In the genomic region with DNA sequence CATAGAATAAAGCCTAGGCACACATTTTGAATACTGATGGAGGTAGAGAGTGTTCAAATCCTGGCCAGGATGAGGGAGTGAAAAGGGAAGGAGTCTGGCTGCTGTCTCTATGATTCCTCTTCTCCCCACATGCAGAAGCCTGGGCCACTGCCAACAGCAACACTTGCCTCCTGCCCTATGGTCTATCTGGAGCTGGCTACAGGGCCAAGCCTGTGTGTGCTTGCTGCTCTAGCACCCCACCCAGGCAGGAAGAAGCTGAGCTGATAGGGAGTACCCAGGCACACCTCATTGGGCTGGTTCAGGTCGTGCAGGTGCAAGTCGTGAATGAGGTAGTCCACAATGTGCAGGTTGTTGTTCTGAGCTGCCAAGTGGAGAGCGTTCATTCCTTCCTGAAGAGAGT, we compare ENCODE assay signal across 15 mouse cellular contexts. TPM values are rescaled to one million over a fixed set of nuclear protein-coding genes. Genes with fewer than 3 reads are reported as not detected.
DNase-seq lines count a peak whose midpoint lies in the region; ATAC-seq lines count a peak whose summit lies in the region.
"Had no signal": no experiment of that assay in that cellular context is flagged by ENCODE, and none has a peak within 500 bp of the region (broad histone marks: within the 10 kb centered on the region; RNA-seq: fewer than 3 reads in every experiment).

No protein-coding gene starts in this region.

- no peaks in the 10 kb centered on the region for H3K27me3 ChIP-seq in stomach, embryonic 16.5 days (ENCODE audit: control insufficient read depth, insufficient read depth, low read length)
- H3K27me3 ChIP-seq: limb, embryonic 13.5 days; neural tube, embryonic 15.5 days had no signal

- peak; percentile 68; the same call in 1 of the 2 replicates for ATAC-seq in stomach, embryonic 16.5 days (ENCODE audit: insufficient read depth, low FRiP score)

- intact Hi-C loops in heart, postnatal 14 days (cut with DNase I) = no loop called here

- 77% methylated on average over 3 of the region's 3 CpGs for WGBS in stomach, embryonic 16.5 days

- H3K4me1 ChIP-seq in stomach, embryonic 16.5 days (ENCODE audit: control insufficient read depth, insufficient read depth, low read length) = peaks cover 11% of the 10 kb centered on the region; the same call in 1 of the 2 replicates
- H3K4me1 ChIP-seq: limb, embryonic 13.5 days; neural tube, embryonic 15.5 days had no signal

- H3K36me3 ChIP-seq in stomach, embryonic 16.5 days (ENCODE audit: control insufficient read depth, insufficient read depth, low read length) = no peaks in the 10 kb centered on the region
- H3K36me3 ChIP-seq: limb, embryonic 13.5 days; neural tube, embryonic 15.5 days had no signal

- H3K27ac ChIP-seq in stomach, embryonic 16.5 days (ENCODE audit: low read length) = no peak overlapping the region
- H3K27ac ChIP-seq: heart, adult 2 months; layer of hippocampus, adult 2 months; limb, embryonic 13.5 days; neural tube, embryonic 15.5 days had no signal

- no peak overlapping the region for H3K9ac ChIP-seq in stomach, embryonic 16.5 days (ENCODE audit: low read length)
- H3K9ac ChIP-seq: limb, embryonic 13.5 days; neural tube, embryonic 15.5 days had no signal

- H3K9me3 ChIP-seq in stomach, embryonic 16.5 days (replicated peaks; ENCODE audit: control insufficient read depth, low read length) = no peaks in the 10 kb centered on the region
- H3K9me3 ChIP-seq: limb, embryonic 13.5 days; neural tube, embryonic 15.5 days had no signal

- H3K4me3 ChIP-seq in stomach, embryonic 16.5 days (replicated peaks; ENCODE audit: low read length) = no peak overlapping the region
- H3K4me3 ChIP-seq: heart, adult 2 months; layer of hippocampus, adult 2 months; limb, embryonic 13.5 days; neural tube, embryonic 15.5 days had no signal

- H3K4me2 ChIP-seq in stomach, embryonic 16.5 days (ENCODE audit: low read depth, low read length) = no peak overlapping the region
- H3K4me2 ChIP-seq: limb, embryonic 13.5 days; neural tube, embryonic 15.5 days had no signal

- peak; percentile 26 to 55 for DNase-seq in heart, adult 18-20 months
- DNase-seq in heart, adult 8-10 months (ENCODE audit: low spot score) = no peak
- DNase-seq in right cerebral cortex, postnatal 4 days = peak; percentile 13
- no peak for DNase-seq in right cerebral cortex, postnatal 10 days (ENCODE audit: low spot score in 2 of 2)
- DNase-seq in heart, postnatal 14 days = peak; percentile 31 to 36
- no peak for DNase-seq in frontal cortex, postnatal 14 days (ENCODE audit: low spot score in 2 of 2)
- no peak for DNase-seq in thymus, postnatal 10 days (ENCODE audit: low spot score in 2 of 2)
- DNase-seq: cerebellum, adult 11 months; thymus, adult 18-20 months had no signal

RNA-seq across cellular contexts. Expression of a gene that starts 16.7 kb away (rescaled TPM):
- under 1 TPM; 0.65 to 0.80 TPM for total RNA-seq in heart, adult 18-20 months (2021)
- 1 to 10 TPM; 1.1 TPM for total RNA-seq in heart, adult 8-10 months (2022)
- under 1 TPM; 0.24 to 0.29 TPM for total RNA-seq in heart, postnatal 14 days (2021)
- polyA plus RNA-seq in stomach, embryonic 16.5 days (2015; fragmentation: Nextera tagmentation; extraction: Ambion mirVana) = 1.9 and 3.1 TPM in 2 replicates
- polyA plus RNA-seq: limb, embryonic 13.5 days; neural tube, embryonic 15.5 days had no signal

RNA-seq across cellular contexts. Expression of a gene that starts 36.2 kb away (rescaled TPM):
- total RNA-seq in heart, adult 18-20 months (2021) = not detected
- total RNA-seq in heart, adult 8-10 months (2022) = not detected
- not detected for total RNA-seq in heart, postnatal 14 days (2021)
- not detected in 2 replicates for polyA plus RNA-seq in stomach, embryonic 16.5 days (2015; fragmentation: Nextera tagmentation; extraction: Ambion mirVana)
- total RNA-seq: adrenal gland, postnatal 36 days; heart, adult 2 months; layer of hippocampus, adult 2 months had no signal
- polyA plus RNA-seq: heart, adult 2 months; limb, embryonic 13.5 days; neural tube, embryonic 15.5 days had no signal

Comparison
In these comparisons a context has a peak if more than half of its experiments do, and no peak if none do; other contexts are left out.
1. DNase-seq: peak in heart, adult 18-20 months (2 of 2), right cerebral cortex, postnatal 4 days (single experiment) and heart, postnatal 14 days (2 of 2); none in heart, adult 8-10 months (single experiment), right cerebral cortex, postnatal 10 days (0 of 2), frontal cortex, postnatal 14 days (0 of 2) and thymus, postnatal 10 days (0 of 2).